Mouse (Mus musculus) ES-E14 (cell line): ENCODE data around the gene H13.

ENCODE experiments used
- CHD2 ChIP-seq: IDR thresholded peaks from 2 replicates; pipeline ENCODE4 v1.6.1; 2014; ENCODE audit warnings: mild to moderate bottlenecking, low read depth, low read length, inconsistent platforms
- HCFC1 ChIP-seq: IDR thresholded peaks from 2 replicates; pipeline ENCODE4 v1.6.1; 2012; ENCODE audit warnings: low read length, inconsistent platforms, borderline replicate concordance; ENCODE audit not compliant: insufficient read depth

DNA sequence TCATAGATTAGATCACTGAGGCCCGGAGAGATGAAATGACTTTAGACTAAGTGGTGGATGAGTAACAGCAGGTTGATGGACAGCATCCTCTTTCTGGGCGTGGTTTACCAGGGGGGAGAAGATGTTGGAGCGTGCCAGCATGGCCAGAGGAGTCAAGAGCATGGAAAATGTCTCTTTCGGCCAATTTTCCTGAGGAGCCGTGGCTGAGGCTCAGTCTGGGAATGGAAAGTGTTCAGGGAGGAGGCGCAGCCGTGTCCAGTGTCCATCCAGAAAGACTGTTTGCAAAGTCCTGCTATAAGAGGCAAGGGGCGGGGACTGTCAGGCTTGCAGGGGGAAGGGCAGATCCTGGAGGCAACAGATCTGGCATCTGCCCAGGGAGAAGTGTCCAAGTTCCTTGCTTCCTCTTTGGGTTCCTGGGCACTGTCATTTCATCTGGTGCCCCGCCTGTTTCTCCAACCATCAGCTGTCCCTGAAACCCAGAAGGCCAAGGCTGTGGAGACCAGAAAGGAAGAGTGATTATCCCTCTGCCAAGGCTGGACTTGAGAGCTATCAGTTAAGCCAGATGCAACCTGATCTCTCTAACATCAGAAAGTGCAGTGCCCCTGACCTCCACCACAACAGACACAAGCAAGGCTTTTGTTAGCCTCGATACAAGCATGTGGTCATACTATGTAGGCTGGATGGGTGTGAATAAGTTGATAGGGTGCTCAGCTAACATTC lies 16.2 kb upstream of the H13 start:
- no peak for TF ChIP-seq HCFC1
- TF ChIP-seq CHD2: no peak
